Mouse (Mus musculus) lung, postnatal 0 days (tissue): ENCODE measurements around the gene Inava. TPM values are rescaled to one million over a fixed set of nuclear protein-coding genes. Genes with fewer than 3 reads are reported as not detected.

Experiments used
- ATAC-seq: fragments of 200-750 bp; cut with Nextera tagmentation; 2 replicates; pipeline ENCODE4 v1.8.0; 2017; ENCODE audit warnings: moderate library complexity
- DNase-seq: peaks from one replicate; pipeline ENCODE4 v3.0.0-alpha.2; 2016; ENCODE audit warnings: low spot score
- H3K27ac ChIP-seq: fragments of 300-500 bp; sonication (generic); 2 replicates; pipeline ENCODE4 v1.5.1; 2014; ENCODE audit warnings: antibody characterized with exemption, mild to moderate bottlenecking, low read length, mixed read lengths
- H3K27me3 ChIP-seq: fragments of 300-500 bp; sonication (generic); replicated peaks from 2 replicates; pipeline ENCODE4 v1.6.1; 2014; ENCODE audit warnings: low read length, mixed read lengths; ENCODE audit not compliant: insufficient read depth
- H3K36me3 ChIP-seq: fragments of 300-500 bp; sonication (generic); 2 replicates; pipeline ENCODE4 v1.6.1; 2014; ENCODE audit warnings: low read length, mixed read lengths; ENCODE audit not compliant: insufficient read depth
- H3K4me1 ChIP-seq: fragments of 300-500 bp; sonication (generic); 2 replicates; pipeline ENCODE4 v1.6.1; 2014; ENCODE audit warnings: antibody characterized with exemption, low read depth, low read length, mixed read lengths; ENCODE audit not compliant: insufficient read depth
- H3K4me2 ChIP-seq: fragments of 300-500 bp; sonication (generic); replicated peaks from 2 replicates; pipeline ENCODE4 v1.6.1; 2014; ENCODE audit warnings: low read depth, mild to moderate bottlenecking, low read length, moderate library complexity, mixed read lengths
- H3K4me3 ChIP-seq: fragments of 300-500 bp; sonication (generic); 2 replicates; pipeline ENCODE4 v1.5.1; 2014; ENCODE audit warnings: low read depth, low read length
- H3K9ac ChIP-seq: fragments of 300-500 bp; sonication (generic); replicated peaks from 2 replicates; pipeline ENCODE4 v1.6.1; 2014; ENCODE audit warnings: low read depth, mild to moderate bottlenecking
- H3K9me3 ChIP-seq: fragments of 300-500 bp; sonication (generic); 2 replicates; pipeline ENCODE4 v1.6.1; 2016; ENCODE audit warnings: low read length, mixed read lengths
- CTCF ChIP-seq: IDR thresholded peaks from 2 replicates; pipeline ENCODE4 v1.5.1; 2016; ENCODE audit warnings: antibody characterized with exemption, mild to moderate bottlenecking
- EP300 ChIP-seq: IDR thresholded peaks from 2 replicates; pipeline ENCODE4 v1.6.1; 2016; ENCODE audit warnings: antibody characterized with exemption, mild to moderate bottlenecking, control low read depth
- WGBS: fragments of 180-500 bp; shearing (Covaris S2); extraction: QIAGEN DNeasy Blood & Tissue Kit; methylation state at CpG from one replicate; pipeline ENCODE4 v1.1.7; 2014; 5-methylcytosine and 5-hydroxymethylcytosine counted together
- polyA plus RNA-seq: library from polyadenylated mRNA; unstranded; fragments of >200 nt; fragmentation: Nextera tagmentation; extraction: Ambion mirVana; gene quantifications from 2 replicates; pipeline ENCODE4 v1.2.1, GENCODE M21; 2015

The Inava gene
- polyA plus RNA-seq, 1 experiment from 2014 or later, result 10.6 TPM

- TF ChIP-seq CTCF (no peak), EP300 (no peak)
- peak; percentile 76 for DNase-seq
- WGBS, result 49% methylated on average over 10 of the region's 10 CpGs
- H3K4me1 ChIP-seq, result 0 out of 2 replicates have a peak, but pooled peaks cover 4% of the 10 kb centered on the region
- no peaks in the 10 kb centered on the region for H3K27me3 ChIP-seq
- no peaks in the 10 kb centered on the region for H3K36me3 ChIP-seq
- H3K9ac ChIP-seq, result no peak overlapping the region
- H3K4me3 ChIP-seq, result no peak overlapping the region
- no peaks in the 10 kb centered on the region for H3K9me3 ChIP-seq
- peak overlapping the region; percentile 57; the same call in 1 of the 2 replicates for H3K27ac ChIP-seq
- ATAC-seq, result peak; percentile 86
- H3K4me2 ChIP-seq, result no peak overlapping the region
Observed at GRCm38 (mm10) chr1:136220037-136220871, 13.8 kb downstream of the Inava start.

GRCm38 (mm10) chr1:136214304-136214703, 19.8 kb downstream of the Inava start:
- no peak overlapping the region for H3K27ac ChIP-seq
- H3K4me2 ChIP-seq, result no peak overlapping the region
- H3K4me3 ChIP-seq, result no peak overlapping the region
- no peak for TF ChIP-seq CTCF
- no peak for TF ChIP-seq EP300
- DNase-seq, result peak; percentile 15
- H3K36me3 ChIP-seq, result no peaks in the 10 kb centered on the region
- H3K9me3 ChIP-seq, result no peaks in the 10 kb centered on the region
- no peak overlapping the region for H3K9ac ChIP-seq
- H3K27me3 ChIP-seq, result no peaks in the 10 kb centered on the region
- no peaks in the 10 kb centered on the region for H3K4me1 ChIP-seq
- 78% methylated on average over 15 of the region's 15 CpGs for WGBS
- ATAC-seq, result no peak

GRCm38 (mm10) chr1:136212803-136213202, 21.3 kb downstream of the Inava start, which contains the start of gene Mroh3:
Gene Mroh3 (minus strand): TSS chr1:136212828.
- TF ChIP-seq EP300 (no peak), CTCF (peak; percentile 78)
- no peaks in the 10 kb centered on the region for H3K36me3 ChIP-seq
- 45% methylated on average over 3 of the region's 3 CpGs for WGBS
- H3K4me3 ChIP-seq, result no peak within 1 kb of the TSS
- no peak within 1 kb of the TSS for H3K4me2 ChIP-seq
- DNase-seq, result peak; percentile 70
- H3K27me3 ChIP-seq, result no peaks in the 10 kb centered on the region
- no peaks in the 10 kb centered on the region for H3K4me1 ChIP-seq
- H3K9ac ChIP-seq, result no peak within 1 kb of the TSS
- no peaks in the 10 kb centered on the region for H3K9me3 ChIP-seq
- ATAC-seq, result peak; percentile 57; the same call in 1 of the 2 replicates
- no peak within 1 kb of the TSS for H3K27ac ChIP-seq

GRCm38 (mm10) chr1:136190033-136190432, 44.0 kb downstream of the Inava start:
- no peak overlapping the region for H3K4me3 ChIP-seq
- H3K4me2 ChIP-seq, result no peak overlapping the region
- no peaks in the 10 kb centered on the region for H3K27me3 ChIP-seq
- no peaks in the 10 kb centered on the region for H3K4me1 ChIP-seq
- H3K36me3 ChIP-seq, result no peaks in the 10 kb centered on the region
- H3K9me3 ChIP-seq, result no peaks in the 10 kb centered on the region
- no peak overlapping the region for H3K9ac ChIP-seq
- DNase-seq (no peak), ATAC-seq (no peak)
- TF ChIP-seq CTCF (no peak), EP300 (no peak)
- 87% methylated on average over 5 of the region's 5 CpGs for WGBS
- no peak overlapping the region for H3K27ac ChIP-seq

GRCm38 (mm10) chr1:136179511-136180001, 54.5 kb downstream of the Inava start:
- no peaks in the 10 kb centered on the region; the same call in 1 of the 2 replicates for H3K4me1 ChIP-seq
- H3K36me3 ChIP-seq, result no peaks in the 10 kb centered on the region
- no peak overlapping the region for H3K4me3 ChIP-seq
- no peaks in the 10 kb centered on the region for H3K9me3 ChIP-seq
- peak; percentile 19; the same call in 1 of the 2 replicates for ATAC-seq
- TF ChIP-seq CTCF (no peak), EP300 (no peak)
- no peak overlapping the region for H3K27ac ChIP-seq
- no peak overlapping the region for H3K9ac ChIP-seq
- H3K4me2 ChIP-seq, result no peak overlapping the region
- peak; percentile 22 for DNase-seq
- WGBS, result 48% methylated on average over 2 of the region's 2 CpGs
- H3K27me3 ChIP-seq, result no peaks in the 10 kb centered on the region

GRCm38 (mm10) chr1:136178741-136179140, 55.3 kb downstream of the Inava start:
- Histone ChIP-seq H3K4me3 (no peak overlapping the region), H3K27me3 (no peaks in the 10 kb centered on the region), H3K4me2 (no peak overlapping the region), H3K36me3 (no peaks in the 10 kb centered on the region), H3K9me3 (no peaks in the 10 kb centered on the region), H3K4me1 (no peaks in the 10 kb centered on the region; the same call in 1 of the 2 replicates), H3K9ac (no peak overlapping the region), H3K27ac (no peak overlapping the region; the same call in 1 of the 2 replicates)
- WGBS, result 35% methylated on average over 6 of the region's 6 CpGs
- peak; percentile 67 for DNase-seq
- peak; percentile 78 for TF ChIP-seq EP300
- TF ChIP-seq CTCF, result no peak
- peak; percentile 84 for ATAC-seq
